Mouse (Mus musculus): Measurements from ENCODE around the gene Sec14l4. TPM values are rescaled to one million over a fixed set of nuclear protein-coding genes. Genes with fewer than 3 reads are reported as not detected.

The Sec14l4 gene
- polyA plus RNA-seq, 1 experiment, result 0.17 TPM

DNA sequence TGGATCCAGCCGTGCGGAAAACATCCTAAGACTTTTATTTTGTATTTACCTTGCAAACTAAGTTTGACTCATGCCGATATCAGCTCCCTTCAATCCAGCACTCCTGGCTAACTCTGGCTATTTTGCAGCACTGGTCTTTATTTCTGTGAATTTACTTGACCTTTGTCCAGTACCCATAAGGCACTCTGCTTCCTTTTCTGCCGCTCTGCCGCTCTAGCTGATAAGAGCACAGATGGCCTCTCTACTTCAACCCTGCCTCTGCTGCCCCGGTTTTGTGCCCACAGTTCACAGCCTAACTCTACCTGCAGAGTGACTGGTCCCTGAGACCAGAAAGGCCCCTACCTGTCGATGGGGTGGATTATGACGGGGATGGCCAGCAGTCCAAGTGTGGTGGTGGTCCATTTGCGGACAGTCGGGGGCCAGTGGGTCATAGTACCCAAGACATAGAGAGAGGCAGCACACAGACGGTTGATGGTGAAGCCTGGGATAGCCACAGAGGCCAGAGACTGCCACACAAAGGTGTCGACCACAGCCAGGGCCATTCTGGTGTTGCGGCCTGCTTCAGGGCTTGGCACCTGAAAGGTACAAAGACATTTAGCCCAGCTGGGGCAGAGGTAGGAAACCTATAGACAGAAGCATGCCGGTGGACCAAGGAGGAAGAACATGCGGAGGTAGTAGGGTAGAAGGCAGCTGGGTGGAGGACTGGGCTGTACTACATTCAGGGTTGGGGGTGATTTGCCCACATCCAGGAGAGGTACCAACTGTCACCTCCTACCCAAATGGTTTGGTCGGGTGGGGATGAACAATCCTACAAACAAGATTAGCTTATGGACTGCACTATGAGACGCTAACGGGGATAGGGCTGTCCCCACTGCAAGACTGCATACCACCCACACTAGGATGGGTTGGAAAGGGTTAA is 62.5 kb downstream of the Sec14l4 start:
- peaks cover 4% of the 10 kb centered on the region for H3K4me1 ChIP-seq (ENCODE audit: control insufficient read depth, insufficient read depth, low read length)
- H3K4me3 ChIP-seq (ENCODE audit: insufficient read depth, low read length), result peak overlapping the region; percentile 88
- no peak overlapping the region for H3K27ac ChIP-seq (ENCODE audit: insufficient read depth, low read length)
- TF ChIP-seq CTCF (IDR thresholded peaks at IDR 0.05; ENCODE audit: extremely low read depth, insufficient read depth, low read length) (no peak), POLR2A (IDR thresholded peaks at IDR 0.05; ENCODE audit: extremely low read depth, insufficient read depth, low read length) (no peak)

DNA sequence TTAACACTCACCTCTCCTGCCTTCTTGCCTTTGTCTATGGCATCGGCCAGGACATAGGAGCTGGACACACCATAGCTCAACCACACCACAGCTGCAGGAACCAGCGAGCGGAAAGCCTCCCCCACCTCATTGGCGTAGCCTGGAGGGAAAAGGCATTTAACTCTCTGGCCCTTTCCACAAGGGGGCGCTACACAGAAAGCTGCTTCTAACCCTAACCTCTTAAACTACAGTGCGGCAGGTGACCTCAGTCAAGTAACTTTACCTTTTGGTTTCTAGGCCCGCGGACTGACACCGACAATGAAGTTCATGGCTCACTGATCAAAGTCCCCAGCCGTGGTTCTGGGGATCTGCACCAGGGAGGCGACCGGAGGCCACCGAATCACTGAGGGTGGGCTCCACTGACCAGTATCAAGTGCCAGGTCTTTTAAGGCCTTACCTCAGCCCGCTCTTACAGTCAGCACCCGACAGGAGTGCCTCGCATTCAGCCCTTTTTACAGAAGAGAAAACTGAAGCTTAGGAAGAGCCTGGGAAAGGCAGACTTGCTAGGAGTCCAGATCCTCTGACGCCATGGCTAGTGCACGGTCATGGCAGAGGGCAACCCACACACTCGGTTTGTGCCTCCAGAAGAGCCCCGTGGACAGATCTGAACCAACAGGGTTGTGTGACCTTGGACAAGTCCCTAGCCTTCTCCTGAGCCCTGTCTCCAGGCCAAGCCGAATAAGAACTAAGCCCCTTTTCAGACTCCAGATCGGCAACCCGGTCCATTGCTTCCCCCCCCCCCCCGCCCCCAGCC is 63.3 kb downstream of the Sec14l4 start:
- H3K4me1 ChIP-seq (ENCODE audit: control insufficient read depth, insufficient read depth, low read length), result peaks cover 5% of the 10 kb centered on the region
- H3K27ac ChIP-seq (ENCODE audit: insufficient read depth, low read length), result no peak overlapping the region; the same call in 1 of the 2 replicates
- TF ChIP-seq POLR2A (IDR thresholded peaks at IDR 0.05; ENCODE audit: extremely low read depth, insufficient read depth, low read length), result no peak
- TF ChIP-seq CTCF (IDR thresholded peaks at IDR 0.05; ENCODE audit: extremely low read depth, insufficient read depth, low read length), result peak; percentile 76
- H3K4me3 ChIP-seq (ENCODE audit: insufficient read depth, low read length), result peak overlapping the region; percentile 88

GRCm38 (mm10) chr11:4095171-4096053 is 64.2 kb downstream of the Sec14l4 start, which contains the start of gene Mtfp1:
Gene Mtfp1 (minus strand): TSS chr11:4095445.
- Histone ChIP-seq H3K4me1 (ENCODE audit: control insufficient read depth, insufficient read depth, low read length) (peaks cover 9% of the 10 kb centered on the region), H3K4me3 (ENCODE audit: insufficient read depth, low read length) (peak within 1 kb of the TSS; percentile 88), H3K27ac (ENCODE audit: insufficient read depth, low read length) (peak within 1 kb of the TSS; percentile 69)
- TF ChIP-seq POLR2A (IDR thresholded peaks at IDR 0.05; ENCODE audit: extremely low read depth, insufficient read depth, low read length) (peak; percentile 62; the same call in 1 of the 2 replicates), CTCF (IDR thresholded peaks at IDR 0.05; ENCODE audit: extremely low read depth, insufficient read depth, low read length) (no peak)

GRCm38 (mm10) chr11:4096054-4096984 is 65.1 kb downstream of the Sec14l4 start:
- Histone ChIP-seq H3K27ac (ENCODE audit: insufficient read depth, low read length) (peak overlapping the region; percentile 59), H3K4me3 (ENCODE audit: insufficient read depth, low read length) (peak overlapping the region; percentile 88), H3K4me1 (ENCODE audit: control insufficient read depth, insufficient read depth, low read length) (peaks cover 9% of the 10 kb centered on the region)
- TF ChIP-seq POLR2A (IDR thresholded peaks at IDR 0.05; ENCODE audit: extremely low read depth, insufficient read depth, low read length) (peak; percentile 99), CTCF (IDR thresholded peaks at IDR 0.05; ENCODE audit: extremely low read depth, insufficient read depth, low read length) (no peak)

DNA sequence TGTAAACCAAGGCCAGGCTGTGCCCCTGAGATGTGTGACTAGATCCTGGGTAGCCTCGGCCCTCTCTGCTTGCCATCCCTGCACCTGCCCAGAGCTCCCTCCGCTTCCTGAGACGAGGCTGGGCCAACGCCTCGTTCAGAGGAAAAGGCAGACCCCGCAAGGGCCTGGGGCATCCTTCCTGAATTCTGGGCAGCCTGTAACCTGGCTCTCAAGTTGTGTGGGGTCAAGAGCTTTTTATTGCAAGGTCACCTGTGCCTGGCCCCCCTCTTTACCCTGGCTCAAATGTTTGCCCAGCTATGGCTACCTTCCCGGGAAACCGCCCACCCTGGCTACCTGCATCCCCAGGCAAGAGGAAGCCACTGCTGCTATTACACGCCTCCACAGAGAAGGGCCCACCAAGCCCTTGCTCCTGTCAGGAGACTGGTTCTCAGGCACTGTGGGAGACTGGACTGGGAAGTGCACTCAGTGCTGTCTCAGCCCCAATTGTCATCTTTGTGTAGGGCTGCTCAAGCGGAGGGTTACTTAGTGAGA is 65.9 kb downstream of the Sec14l4 start:
- TF ChIP-seq CTCF (IDR thresholded peaks at IDR 0.05; ENCODE audit: extremely low read depth, insufficient read depth, low read length), result no peak
- no peak for TF ChIP-seq POLR2A (IDR thresholded peaks at IDR 0.05; ENCODE audit: extremely low read depth, insufficient read depth, low read length)
- H3K4me3 ChIP-seq (ENCODE audit: insufficient read depth, low read length), result peak overlapping the region; percentile 88

More for the DNA sequence above, 65.9 kb downstream of the Sec14l4 start:
- peaks cover 9% of the 10 kb centered on the region for H3K4me1 ChIP-seq (ENCODE audit: control insufficient read depth, insufficient read depth, low read length)
- peak overlapping the region; percentile 59 for H3K27ac ChIP-seq (ENCODE audit: insufficient read depth, low read length)

Other genes with a start within 250 kb of the Sec14l4 start
- 129 and 131 TPM in 2 replicates for gene Osbp2, start 167.6 kb upstream of the Sec14l4 start, polyA plus RNA-seq (2012; rRNA removed)
- 0.25 and 0.29 TPM in 2 replicates for gene 4921536K21Rik, start 136.4 kb upstream of the Sec14l4 start, polyA plus RNA-seq (2012; rRNA removed)
- 19.3 and 19.4 TPM in 2 replicates for gene Dusp18, start 136.2 kb upstream of the Sec14l4 start, polyA plus RNA-seq (2012; rRNA removed)
- gene Slc35e4, start 116.8 kb upstream of the Sec14l4 start, polyA plus RNA-seq (2012; rRNA removed), result 20.7 and 21.7 TPM in 2 replicates
- gene Tcn2, start 99.3 kb upstream of the Sec14l4 start, polyA plus RNA-seq (2012; rRNA removed), result 32.0 and 33.7 TPM in 2 replicates
- 34.4 and 34.6 TPM in 2 replicates for gene Pes1, start 67.5 kb upstream of the Sec14l4 start, polyA plus RNA-seq (2012; rRNA removed)
- gene 4930556J24Rik, start 54.7 kb upstream of the Sec14l4 start, polyA plus RNA-seq (2012; rRNA removed), result 0.08 and 0.27 TPM in 2 replicates
- 32.0 and 36.4 TPM in 2 replicates for gene Gal3st1, start 47.8 kb upstream of the Sec14l4 start, polyA plus RNA-seq (2012; rRNA removed)
- gene Sec14l3, start 33.4 kb downstream of the Sec14l4 start, polyA plus RNA-seq (2012; rRNA removed), result 0.44 and 0.52 TPM in 2 replicates
- gene Mtfp1, start 64.0 kb downstream of the Sec14l4 start, polyA plus RNA-seq (2012; rRNA removed), result 82.5 and 92.9 TPM in 2 replicates
- gene Sec14l2, start 92.0 kb downstream of the Sec14l4 start, polyA plus RNA-seq (2012; rRNA removed), result 40.1 and 42.9 TPM in 2 replicates
- 34.9 and 36.5 TPM in 2 replicates for gene Rnf215, start 103.7 kb downstream of the Sec14l4 start, polyA plus RNA-seq (2012; rRNA removed)
- gene Ccdc157, start 128.8 kb downstream of the Sec14l4 start, polyA plus RNA-seq (2012; rRNA removed), result 19.0 and 19.1 TPM in 2 replicates
- 38.8 and 39.0 TPM in 2 replicates for gene Sf3a1, start 128.9 kb downstream of the Sec14l4 start, polyA plus RNA-seq (2012; rRNA removed)
- 46.7 and 49.6 TPM in 2 replicates for gene Tbc1d10a, start 155.3 kb downstream of the Sec14l4 start, polyA plus RNA-seq (2012; rRNA removed)
- gene Castor1, start 186.8 kb downstream of the Sec14l4 start, polyA plus RNA-seq (2012; rRNA removed), result 3.8 and 5.4 TPM in 2 replicates
- gene Osm, start 205.0 kb downstream of the Sec14l4 start, polyA plus RNA-seq (2012; rRNA removed), result 0.06 and 0.19 TPM in 2 replicates
- gene Lif, start 226.1 kb downstream of the Sec14l4 start, polyA plus RNA-seq (2012; rRNA removed), result 0.64 and 0.90 TPM in 2 replicates

Measured in cortical plate, adult 2 months (tissue).